Mouse (Mus musculus) liver, postnatal 0 days (tissue): ENCODE results near the gene 6030468B19Rik.

ENCODE experiments used
- CTCF ChIP-seq: sonication (generic); IDR thresholded peaks from 2 replicates; pipeline ENCODE4 v1.5.1; 2016; ENCODE audit warnings: antibody characterized with exemption, low read depth
- EP300 ChIP-seq: IDR thresholded peaks from 2 replicates; pipeline ENCODE4 v1.6.1; 2016; ENCODE audit warnings: antibody characterized with exemption, low read depth, mild to moderate bottlenecking

GRCm38 (mm10) chr11:117797511-117798159, at the start of gene 6030468B19Rik:
- TF ChIP-seq CTCF (no peak), EP300 (peak; percentile 96)
